ENCODE assay signal across 23 mouse cellular contexts in genomic region chr11:55372001-55372400, GRCm38 (mm10). TPM values are rescaled to one million over a fixed set of nuclear protein-coding genes. Genes with fewer than 3 reads are reported as not detected.
"Had no signal": no experiment of that assay in that cellular context is flagged by ENCODE, and none has a peak within 500 bp of the region (broad histone marks: within the 10 kb centered on the region; RNA-seq: fewer than 3 reads in every experiment).

No protein-coding gene starts in this region.

- H3K36me3 ChIP-seq: kidney, embryonic 15.5 days; limb, embryonic 10.5 days; limb, embryonic 13.5 days; liver, embryonic 12.5 days; liver, embryonic 15.5 days; lung, embryonic 15.5 days; midbrain, embryonic 12.5 days; midbrain, embryonic 15.5 days had no signal

- H3K4me1 ChIP-seq: liver, embryonic 12.5 days; liver, embryonic 15.5 days; megakaryocyte, embryonic 14.5 days; midbrain, embryonic 12.5 days; midbrain, embryonic 15.5 days had no signal

- H3K27me3 ChIP-seq: kidney, embryonic 15.5 days; liver, embryonic 12.5 days; liver, embryonic 15.5 days; lung, embryonic 15.5 days; midbrain, embryonic 12.5 days; midbrain, embryonic 15.5 days had no signal

- DNase-seq: kidney, adult 11 months; kidney, adult 8-10 months; kidney, postnatal 10 days; kidney, postnatal 36 days; layer of hippocampus, postnatal 36 days; liver; lung, adult 18-20 months; lung, postnatal 10 days; lung, postnatal 36 days; thymus, adult 18-20 months; thymus, postnatal 36 days had no signal

- H3K9me3 ChIP-seq: kidney, embryonic 15.5 days; limb, embryonic 10.5 days; limb, embryonic 13.5 days; liver, embryonic 12.5 days; liver, embryonic 15.5 days; lung, embryonic 15.5 days; megakaryocyte, embryonic 14.5 days; midbrain, embryonic 12.5 days; midbrain, embryonic 15.5 days had no signal

- H3K27ac ChIP-seq: kidney, embryonic 15.5 days; left cerebral cortex, adult 2 months; limb, embryonic 10.5 days; limb, embryonic 13.5 days; liver, embryonic 12.5 days; liver, embryonic 15.5 days; lung, embryonic 15.5 days; midbrain, embryonic 12.5 days; midbrain, embryonic 15.5 days had no signal

- H3K4me3 ChIP-seq: kidney, embryonic 15.5 days; left cerebral cortex, adult 2 months; limb, embryonic 10.5 days; limb, embryonic 13.5 days; liver, embryonic 12.5 days; liver, embryonic 15.5 days; lung, embryonic 15.5 days; megakaryocyte, embryonic 14.5 days; midbrain, embryonic 12.5 days; midbrain, embryonic 15.5 days had no signal

RNA-seq across cellular contexts. Expression of gene Fat2, which starts 35.6 kb away (rescaled TPM):
- polyA plus RNA-seq: liver, embryonic 12.5 days; liver, embryonic 15.5 days; neural tube, embryonic 14.5 days; small intestine, adult 2 months had no signal
